Mouse (Mus musculus): ENCODE measurements around the gene Tctex1d4.

The Tctex1d4 gene

GRCm38 (mm10) chr4:117120052-117120444, 6.5 kb upstream of the Tctex1d4 start:
- no peak for DNase-seq

GRCm38 (mm10) chr4:117120445-117121414, 5.9 kb upstream of the Tctex1d4 start:
- peak; percentile 92 to 94 for DNase-seq

GRCm38 (mm10) chr4:117122209-117122608, 4.4 kb upstream of the Tctex1d4 start:
- DNase-seq = no peak

- no peak for DNase-seq
Measured at GRCm38 (mm10) chr4:117123546-117124217, 2.9 kb upstream of the Tctex1d4 start.

- DNase-seq = no peak
Measured at GRCm38 (mm10) chr4:117124218-117124517, 2.4 kb upstream of the Tctex1d4 start.

GRCm38 (mm10) chr4:117124518-117125347, 1.9 kb upstream of the Tctex1d4 start:
- DNase-seq = peak; percentile 27 to 49

GRCm38 (mm10) chr4:117125348-117125909, 1.2 kb upstream of the Tctex1d4 start, which contains the start of gene Btbd19:
TSS of gene Btbd19 (minus strand) at chr4:117125725.
- DNase-seq = peak; percentile 92 to 94

GRCm38 (mm10) chr4:117125910-117126674, 502 bp upstream of the Tctex1d4 start:
- DNase-seq = peak; percentile 59

GRCm38 (mm10) chr4:117127991-117128686, 1.5 kb downstream of the Tctex1d4 start:
- no peak for DNase-seq

- no peak for DNase-seq
Measured at GRCm38 (mm10) chr4:117130790-117131189, 4.2 kb downstream of the Tctex1d4 start.

- DNase-seq = no peak
Measured at GRCm38 (mm10) chr4:117131198-117131597, 4.6 kb downstream of the Tctex1d4 start.

GRCm38 (mm10) chr4:117131890-117132793, 5.5 kb downstream of the Tctex1d4 start:
- peak; percentile 61 to 79 for DNase-seq

GRCm38 (mm10) chr4:117132794-117133143, 6.2 kb downstream of the Tctex1d4 start:
- no peak for DNase-seq

GRCm38 (mm10) chr4:117133366-117133796, 6.8 kb downstream of the Tctex1d4 start:
- no peak for DNase-seq

GRCm38 (mm10) chr4:117133817-117134600, 7.4 kb downstream of the Tctex1d4 start, which contains the start of gene Plk3:
TSS of gene Plk3 (minus strand) at chr4:117133963.
- DNase-seq = peak; percentile 99

GRCm38 (mm10) chr4:117134601-117134995, 8.0 kb downstream of the Tctex1d4 start:
- DNase-seq = no peak

- no peak for DNase-seq
Measured at GRCm38 (mm10) chr4:117136034-117136433, 9.4 kb downstream of the Tctex1d4 start.

GRCm38 (mm10) chr4:117138295-117139216, 12.0 kb downstream of the Tctex1d4 start:
- no peak for DNase-seq

Measured in cerebellum, postnatal 10 days (tissue).